Mouse (Mus musculus): ENCODE data around the gene P3h3.

- TF ChIP-seq POLR2A (IDR thresholded peaks at IDR 0.05; ENCODE audit: control insufficient read depth, extremely low read depth, insufficient read depth, low read length, poor library complexity) (no peak), CTCF (IDR thresholded peaks at IDR 0.05; ENCODE audit: borderline replicate concordance, control insufficient read depth, extremely low read depth, insufficient read depth, low read length, poor library complexity) (no peak)
Observed at GRCm38 (mm10) chr6:124901851-124902250, 44.3 kb upstream of the P3h3 start.
